Mouse (Mus musculus): Measurements from ENCODE around the gene Rap1b. TPM values are rescaled to one million over a fixed set of nuclear protein-coding genes. Genes with fewer than 3 reads are reported as not detected.

Rap1b gene
- polyA plus RNA-seq, 1 experiment from 2014 or later = 145 TPM

DNA sequence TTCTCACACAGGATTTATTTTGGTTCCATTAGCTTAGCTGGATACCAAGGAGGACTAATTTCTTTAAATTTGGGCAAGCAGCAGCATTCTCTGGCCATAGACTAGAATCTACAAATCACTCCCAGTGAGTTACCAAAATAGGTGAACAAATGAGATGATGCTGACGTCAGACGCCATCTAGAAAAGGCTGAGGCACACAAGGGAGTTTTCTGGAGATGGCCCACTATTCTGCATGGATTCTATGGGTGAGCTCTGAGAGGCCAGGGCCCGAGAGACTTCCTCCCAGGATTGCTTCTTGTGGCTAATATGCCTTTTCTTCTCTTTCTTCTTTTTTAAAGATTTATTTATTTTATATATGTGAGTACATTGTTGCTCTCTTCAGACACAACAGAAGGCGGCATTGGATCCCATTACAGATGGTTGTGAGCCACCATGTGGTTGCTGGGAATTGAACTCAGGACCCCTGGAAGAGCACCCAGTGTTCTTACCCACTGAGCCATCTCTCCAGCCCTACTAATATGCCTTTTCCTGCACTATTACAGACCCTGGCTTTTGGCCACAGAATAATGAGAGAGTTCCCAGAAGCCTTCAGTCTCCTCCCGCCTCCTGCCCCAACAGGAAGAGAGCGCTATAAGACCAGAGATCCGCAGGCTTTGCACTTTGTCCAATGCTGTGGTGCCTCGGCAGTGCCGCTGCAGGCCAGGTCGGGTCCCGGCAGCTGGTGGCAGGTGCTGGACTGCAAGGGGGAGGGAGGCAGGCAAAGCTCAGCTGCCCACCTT lies 80.5 kb downstream of the Rap1b start:
- H3K4me2 ChIP-seq (ENCODE audit: low read length) = no peak overlapping the region
- H3K36me3 ChIP-seq (ENCODE audit: control insufficient read depth, insufficient read depth) = peaks cover 46% of the 10 kb centered on the region
- H3K27ac ChIP-seq (ENCODE audit: low read length) = no peak overlapping the region
- no peaks in the 10 kb centered on the region for H3K27me3 ChIP-seq (replicated peaks; ENCODE audit: control insufficient read depth, insufficient read depth, low read length)
- ATAC-seq = no peak
- H3K4me3 ChIP-seq (replicated peaks; ENCODE audit: low read length) = no peak overlapping the region
- 91% methylated on average over 11 of the region's 11 CpGs for WGBS
- no peak overlapping the region for H3K9ac ChIP-seq (replicated peaks; ENCODE audit: low read depth, low read length)
- no peaks in the 10 kb centered on the region for H3K9me3 ChIP-seq (ENCODE audit: control insufficient read depth, low read length)
- no peaks in the 10 kb centered on the region for H3K4me1 ChIP-seq (replicated peaks; ENCODE audit: control insufficient read depth, insufficient read depth, low read length)

DNA sequence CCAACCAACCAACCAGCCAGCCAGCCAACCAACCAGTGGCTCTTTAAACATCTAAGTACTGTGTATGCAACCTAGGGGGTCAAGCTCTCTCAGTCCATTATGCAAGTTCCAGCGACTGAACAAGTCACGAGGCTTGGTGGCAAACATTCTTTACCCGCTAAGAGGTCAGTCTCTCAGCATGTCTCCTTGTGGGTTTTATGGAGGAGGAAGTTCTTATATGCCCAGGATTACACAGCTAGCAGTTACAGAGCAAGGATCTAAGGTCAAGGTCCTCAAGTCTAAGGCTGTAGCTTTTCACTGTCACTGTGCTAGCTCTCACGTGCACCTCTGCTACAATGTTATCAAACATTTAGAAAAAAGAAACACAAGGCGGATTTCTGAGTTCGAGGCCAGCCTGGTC lies 81.2 kb downstream of the Rap1b start:
- Histone ChIP-seq H3K9me3 (ENCODE audit: control insufficient read depth, low read length) (no peaks in the 10 kb centered on the region), H3K27me3 (replicated peaks; ENCODE audit: control insufficient read depth, insufficient read depth, low read length) (no peaks in the 10 kb centered on the region), H3K4me2 (ENCODE audit: low read length) (no peak overlapping the region), H3K4me1 (replicated peaks; ENCODE audit: control insufficient read depth, insufficient read depth, low read length) (no peaks in the 10 kb centered on the region), H3K9ac (replicated peaks; ENCODE audit: low read depth, low read length) (no peak overlapping the region), H3K27ac (ENCODE audit: low read length) (no peak overlapping the region), H3K36me3 (ENCODE audit: control insufficient read depth, insufficient read depth) (peaks cover 48% of the 10 kb centered on the region), H3K4me3 (replicated peaks; ENCODE audit: low read length) (no peak overlapping the region)
- no peak for ATAC-seq
- 92% methylated on average over 6 of the region's 6 CpGs for WGBS

Other genes with a start within 250 kb of the Rap1b start
- gene Cpm, start 216.5 kb downstream of the Rap1b start, polyA plus RNA-seq (2015; fragmentation: Nextera tagmentation; extraction: Ambion mirVana) = 4.5 and 4.6 TPM in 2 replicates
- gene Mdm2, start 135.3 kb downstream of the Rap1b start, polyA plus RNA-seq (2015; fragmentation: Nextera tagmentation; extraction: Ambion mirVana) = 65.4 and 71.1 TPM in 2 replicates
- 29.0 and 31.8 TPM in 2 replicates for gene Slc35e3, start 99.7 kb downstream of the Rap1b start, polyA plus RNA-seq (2015; fragmentation: Nextera tagmentation; extraction: Ambion mirVana)
- 57.9 and 65.5 TPM in 2 replicates for gene Nup107, start 53.3 kb downstream of the Rap1b start, polyA plus RNA-seq (2015; fragmentation: Nextera tagmentation; extraction: Ambion mirVana)

Data from forebrain, embryonic 16.5 days (tissue).